Mouse (Mus musculus) urinary bladder, adult 18-20 months (tissue): ENCODE measurements around the gene Gpr132.

Experiments used
- DNase-seq, 2 experiments: peaks; one replicate each; pipeline ENCODE4 v3.0.0; 2022; ENCODE audit warnings: low spot score in 2 of 2, mixed read lengths in 2 of 2

Gpr132 gene

GRCm38 (mm10) chr12:112868178-112869087, at the start of gene Gpr132:
Gene Gpr132 (minus strand): TSS chr12:112868228.
- DNase-seq = no peak

DNA sequence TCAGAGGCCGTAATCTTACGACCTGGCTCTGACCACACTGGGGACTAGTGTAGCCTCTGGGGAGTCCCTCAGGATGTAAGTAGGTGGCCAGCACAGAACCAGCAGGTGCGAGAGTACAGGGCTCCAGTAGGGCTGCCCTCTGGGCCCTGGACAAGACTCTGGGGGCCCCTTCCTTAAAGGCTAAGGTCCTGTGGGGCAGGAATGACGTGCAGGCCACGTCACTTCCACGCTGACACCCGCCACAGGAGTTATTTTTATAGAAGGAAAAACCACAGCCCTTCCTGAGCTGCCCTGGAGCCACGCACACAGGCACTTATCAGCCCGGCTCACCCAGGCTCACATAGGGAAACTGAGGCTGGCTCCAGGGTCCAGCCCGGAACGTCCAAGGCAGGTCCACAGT, 49.5 kb upstream of the Gpr132 start:
- DNase-seq = no peak

DNA sequence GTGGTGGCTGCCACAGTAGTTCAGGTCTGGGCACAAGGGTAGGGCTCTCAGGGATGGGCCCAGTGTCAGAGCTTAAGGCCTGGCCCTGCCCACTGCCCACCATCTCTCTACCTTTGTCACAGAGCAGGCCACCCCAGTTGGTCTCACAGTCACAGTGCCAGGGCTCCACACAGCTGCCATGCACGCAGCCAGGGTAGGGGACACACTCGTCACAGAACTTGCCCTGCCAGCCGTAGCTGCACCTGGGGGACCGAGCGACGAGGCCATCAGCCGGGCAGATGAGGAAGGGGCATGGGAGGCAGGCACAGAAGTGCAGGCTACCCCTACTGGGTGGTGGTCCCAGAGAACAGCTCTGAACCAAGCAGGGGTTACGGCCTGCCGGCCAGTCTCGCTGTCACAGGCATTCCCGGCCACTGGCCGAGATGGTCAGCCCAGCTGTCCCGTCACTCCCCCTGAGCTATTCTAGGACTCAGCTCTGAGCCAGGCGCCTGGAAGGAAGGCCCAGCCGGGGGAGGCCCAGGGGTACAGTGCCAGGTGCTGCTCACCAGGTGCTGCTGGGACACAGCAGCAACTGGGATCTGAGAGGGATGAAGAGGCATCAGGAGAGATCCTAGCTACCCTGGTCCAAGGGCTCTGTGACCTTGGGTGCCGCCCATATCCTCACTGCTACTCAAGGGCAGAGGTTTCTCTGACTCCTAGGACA, 48.8 kb upstream of the Gpr132 start:
- DNase-seq = no peak

GRCm38 (mm10) chr12:112915587-112915986, 47.6 kb upstream of the Gpr132 start:
- no peak for DNase-seq

- no peak for DNase-seq
Observed at GRCm38 (mm10) chr12:112914527-112914926, 46.5 kb upstream of the Gpr132 start.

- no peak for DNase-seq
Observed at GRCm38 (mm10) chr12:112912951-112913745, 45.1 kb upstream of the Gpr132 start.

GRCm38 (mm10) chr12:112911701-112912100, 43.7 kb upstream of the Gpr132 start:
- no peak for DNase-seq

GRCm38 (mm10) chr12:112908991-112909390, 41.0 kb upstream of the Gpr132 start:
- no peak for DNase-seq

GRCm38 (mm10) chr12:112905001-112905400, 37.0 kb upstream of the Gpr132 start:
- no peak for DNase-seq

DNA sequence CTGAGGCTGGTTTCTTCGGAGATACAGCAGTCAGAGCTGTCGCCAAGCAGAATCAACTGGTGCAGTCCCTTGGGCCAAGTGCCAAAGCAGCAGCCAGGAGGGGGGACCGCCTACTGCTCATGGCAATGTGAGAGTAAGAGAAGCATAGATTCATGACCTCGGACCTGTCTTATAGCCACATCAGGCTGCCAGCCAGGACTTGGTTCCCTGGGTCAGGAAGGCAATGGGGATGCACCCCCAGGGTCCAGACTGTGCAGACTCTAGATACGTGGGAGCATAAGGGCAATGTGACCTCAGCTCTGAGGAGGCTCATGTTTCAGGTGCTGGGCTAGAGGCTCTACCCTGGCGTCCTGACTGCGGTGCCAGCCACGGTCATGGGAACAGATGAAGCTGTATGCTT, 35.9 kb upstream of the Gpr132 start:
- DNase-seq = no peak

- DNase-seq = no peak
Observed at GRCm38 (mm10) chr12:112900641-112901040, 32.6 kb upstream of the Gpr132 start.

GRCm38 (mm10) chr12:112898960-112899359, 30.9 kb upstream of the Gpr132 start:
- DNase-seq = no peak

DNA sequence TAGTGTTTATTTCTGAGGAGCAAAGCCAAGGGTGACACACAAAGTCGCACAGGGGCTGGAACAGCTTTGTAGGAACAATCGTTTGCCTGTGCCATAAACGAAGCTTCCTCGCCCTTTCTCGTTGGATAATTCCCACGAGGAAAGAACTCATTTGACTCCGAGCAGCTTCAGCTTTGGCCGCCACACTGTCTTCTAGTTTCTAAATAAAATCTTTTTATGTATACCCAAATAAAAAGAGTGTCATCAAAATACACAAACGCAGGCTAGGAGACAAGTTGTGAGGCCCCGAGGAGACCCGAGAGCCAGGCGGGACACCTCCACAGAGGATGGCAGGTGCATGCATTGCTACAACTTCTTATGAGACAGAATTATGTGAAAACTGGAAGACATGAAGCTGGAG, 30.3 kb upstream of the Gpr132 start:
- DNase-seq = no peak

DNA sequence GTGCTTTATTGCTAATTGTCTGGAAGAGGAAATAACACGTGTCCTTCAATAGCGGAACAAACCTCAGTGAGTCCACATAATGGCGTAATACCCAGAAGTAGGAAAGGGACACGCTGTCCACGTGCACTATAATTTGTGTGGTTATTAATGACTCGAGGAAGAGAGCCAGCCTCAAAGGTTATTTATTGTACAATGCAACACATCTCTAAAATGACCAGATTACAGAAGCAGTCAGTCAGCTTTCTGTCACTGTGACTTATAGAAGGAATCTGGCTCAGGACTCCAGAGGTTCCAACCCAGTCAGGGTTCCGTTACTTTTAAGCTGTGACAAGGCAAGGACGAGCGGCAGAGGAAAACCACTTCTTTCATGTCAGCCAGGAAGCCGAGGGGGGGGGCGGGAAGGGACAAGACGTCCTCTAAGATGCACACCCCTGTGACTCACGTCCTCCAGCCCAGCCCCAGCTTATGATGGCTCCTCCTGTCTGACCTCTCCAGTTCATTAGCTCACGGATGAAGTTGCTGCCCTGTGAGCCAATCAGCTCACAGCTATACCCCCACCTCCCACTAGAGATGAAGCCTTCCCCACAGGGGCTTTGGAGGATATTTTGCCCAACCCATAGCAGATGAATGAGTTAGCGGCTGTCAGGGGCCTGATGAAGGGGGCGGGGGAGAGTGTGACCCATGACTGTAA, 29.6 kb upstream of the Gpr132 start:
- DNase-seq = no peak

GRCm38 (mm10) chr12:112894969-112895368, 26.9 kb upstream of the Gpr132 start:
- DNase-seq = no peak

DNA sequence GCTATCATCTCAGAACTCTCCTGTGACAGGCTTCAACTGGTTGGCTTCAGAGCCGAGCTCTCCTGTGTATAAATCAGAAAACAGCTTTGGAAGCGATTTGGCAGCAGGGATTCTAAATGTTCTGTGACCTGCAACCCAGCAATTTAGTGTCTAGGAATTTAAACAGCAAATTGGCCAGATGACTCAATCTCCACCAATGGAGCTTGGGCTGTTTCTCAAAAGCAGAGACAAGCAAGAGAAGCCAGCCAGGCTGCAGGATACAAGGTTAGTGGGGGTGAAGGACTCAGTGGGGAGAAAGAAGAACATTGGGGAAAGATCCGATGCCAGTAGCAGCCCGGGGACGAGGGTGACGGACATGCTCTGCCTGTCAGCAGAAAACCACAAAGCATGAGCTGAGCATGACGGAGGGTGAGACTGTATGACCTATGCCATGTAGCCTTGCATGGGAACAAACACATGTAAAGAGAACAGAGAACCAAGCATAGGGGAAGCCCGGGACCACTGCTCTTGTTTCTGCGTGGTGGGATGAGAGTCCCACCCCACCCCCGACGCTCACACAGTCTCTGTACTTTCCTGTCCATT, 26.4 kb upstream of the Gpr132 start:
- no peak for DNase-seq

- DNase-seq = no peak
Observed at GRCm38 (mm10) chr12:112885465-112885864, 17.4 kb upstream of the Gpr132 start.

DNA sequence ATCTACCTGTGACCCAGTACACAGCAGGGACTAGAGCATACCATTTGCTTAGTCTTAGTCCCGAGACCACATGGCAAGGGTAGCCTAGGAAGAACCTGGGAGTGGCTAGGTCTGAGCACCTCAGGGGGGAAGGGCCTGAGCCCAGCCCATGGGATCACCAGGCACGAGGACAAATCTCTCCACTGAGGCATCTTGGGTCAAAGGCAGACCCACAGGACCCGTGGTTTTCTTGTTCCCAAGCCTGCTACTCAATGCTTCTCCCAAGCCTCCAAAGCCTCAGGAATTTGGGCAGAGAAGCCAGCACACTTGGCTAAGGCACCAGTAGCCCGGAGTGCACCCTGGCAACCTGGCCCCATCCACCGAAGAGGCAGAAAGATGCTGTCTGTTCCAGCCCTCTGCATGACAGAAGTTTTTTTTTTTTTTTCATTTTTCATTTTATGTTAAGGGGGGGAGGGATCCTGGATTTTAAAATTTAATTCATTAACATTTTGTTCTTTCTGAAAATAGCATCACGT, 13.3 kb upstream of the Gpr132 start:
- no peak for DNase-seq

- no peak for DNase-seq
Observed at GRCm38 (mm10) chr12:112880661-112881060, 12.6 kb upstream of the Gpr132 start.

DNA sequence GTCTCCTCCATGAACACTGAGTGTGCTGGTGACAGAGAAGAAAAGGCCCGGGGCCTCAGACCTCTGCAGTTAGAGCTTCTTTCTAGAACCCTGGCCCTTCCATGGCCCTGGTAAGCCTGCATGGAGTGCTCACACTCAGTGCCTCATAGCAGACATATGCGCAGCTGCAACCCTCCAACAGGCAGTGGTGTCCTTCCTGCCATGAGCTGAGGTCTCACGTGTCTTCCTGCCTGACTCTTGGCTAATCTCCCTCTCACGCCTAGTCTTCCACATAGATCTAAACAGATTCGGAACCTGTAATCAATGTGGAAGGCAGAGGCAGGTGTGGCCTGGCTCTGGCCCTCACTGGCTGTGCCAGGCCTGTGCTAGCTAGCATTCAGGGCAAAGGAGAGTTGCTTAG, 11.7 kb upstream of the Gpr132 start:
- DNase-seq = no peak

- DNase-seq = peak; percentile 71 to 80
Observed at GRCm38 (mm10) chr12:112877607-112878020, 9.6 kb upstream of the Gpr132 start.
